Mouse (Mus musculus) liver, postnatal 0 days (tissue): Measurements from ENCODE around the gene Gm13290. TPM values are rescaled to one million over a fixed set of nuclear protein-coding genes. Genes with fewer than 3 reads are reported as not detected.
"Not testable (repeated sequence)": the region's sequence is repeated elsewhere in the genome, so short reads cannot be mapped to it uniquely, and the experiment has no call there.

ENCODE experiments used
- ATAC-seq: fragments of 200-750 bp; cut with Nextera tagmentation; 2 replicates; pipeline ENCODE4 v1.8.0; 2017; ENCODE audit warnings: mild to moderate bottlenecking, moderate library complexity
- DNase-seq: peaks from one replicate; pipeline ENCODE4 v3.0.0-alpha.2; 2016
- H3K27ac ChIP-seq: fragments of 300-500 bp; sonication (generic); 2 replicates; pipeline ENCODE4 v1.5.1; 2014; ENCODE audit warnings: antibody characterized with exemption, moderate library complexity, mild to moderate bottlenecking, low read depth
- H3K27me3 ChIP-seq: fragments of 300-500 bp; sonication (generic); 2 replicates; pipeline ENCODE4 v1.6.1; 2014; ENCODE audit warnings: low read length, control low read depth, mixed read lengths; ENCODE audit not compliant: insufficient read depth
- H3K36me3 ChIP-seq: fragments of 300-500 bp; sonication (generic); replicated peaks from 2 replicates; pipeline ENCODE4 v1.6.1; 2014; ENCODE audit warnings: mild to moderate bottlenecking, control low read depth, low read length, moderate library complexity, mixed read lengths; ENCODE audit not compliant: insufficient read depth
- H3K4me1 ChIP-seq: fragments of 300-500 bp; sonication (generic); 2 replicates; pipeline ENCODE4 v1.6.1; 2014; ENCODE audit warnings: antibody characterized with exemption, mild to moderate bottlenecking, control low read depth; ENCODE audit not compliant: insufficient read depth
- H3K4me2 ChIP-seq: fragments of 300-500 bp; sonication (generic); 2 replicates; pipeline ENCODE4 v1.6.1; 2014; ENCODE audit warnings: low read depth, mild to moderate bottlenecking, low read length, moderate library complexity, mixed read lengths
- H3K4me3 ChIP-seq: fragments of 300-500 bp; sonication (generic); 2 replicates; pipeline ENCODE4 v1.5.1; 2014; ENCODE audit warnings: low read depth, low read length
- H3K9ac ChIP-seq: fragments of 300-500 bp; sonication (generic); replicated peaks from 2 replicates; pipeline ENCODE4 v1.6.1; 2014; ENCODE audit warnings: mild to moderate bottlenecking, moderate library complexity
- H3K9me3 ChIP-seq: fragments of 300-500 bp; sonication (generic); 2 replicates; pipeline ENCODE4 v1.6.1; 2016; ENCODE audit warnings: mild to moderate bottlenecking, control low read depth, low read length, mixed read lengths
- CTCF ChIP-seq: sonication (generic); IDR thresholded peaks from 2 replicates; pipeline ENCODE4 v1.5.1; 2016; ENCODE audit warnings: antibody characterized with exemption, low read depth
- EP300 ChIP-seq: IDR thresholded peaks from 2 replicates; pipeline ENCODE4 v1.6.1; 2016; ENCODE audit warnings: antibody characterized with exemption, low read depth, mild to moderate bottlenecking
- WGBS: fragments of 180-500 bp; shearing (Covaris S2); extraction: QIAGEN DNeasy Blood & Tissue Kit; methylation state at CpG from one replicate; pipeline ENCODE4 v1.1.7; 2014; ENCODE audit not compliant: insufficient replicate concordance; 5-methylcytosine and 5-hydroxymethylcytosine counted together
- polyA plus RNA-seq: library from polyadenylated mRNA; unstranded; fragments of >200 nt; fragmentation: Nextera tagmentation; extraction: Ambion mirVana; gene quantifications from 2 replicates; pipeline ENCODE4 v1.2.1, GENCODE M21; 2015

Gene Gm13290
- polyA plus RNA-seq, 1 experiment from 2014 or later, result not detected

DNA sequence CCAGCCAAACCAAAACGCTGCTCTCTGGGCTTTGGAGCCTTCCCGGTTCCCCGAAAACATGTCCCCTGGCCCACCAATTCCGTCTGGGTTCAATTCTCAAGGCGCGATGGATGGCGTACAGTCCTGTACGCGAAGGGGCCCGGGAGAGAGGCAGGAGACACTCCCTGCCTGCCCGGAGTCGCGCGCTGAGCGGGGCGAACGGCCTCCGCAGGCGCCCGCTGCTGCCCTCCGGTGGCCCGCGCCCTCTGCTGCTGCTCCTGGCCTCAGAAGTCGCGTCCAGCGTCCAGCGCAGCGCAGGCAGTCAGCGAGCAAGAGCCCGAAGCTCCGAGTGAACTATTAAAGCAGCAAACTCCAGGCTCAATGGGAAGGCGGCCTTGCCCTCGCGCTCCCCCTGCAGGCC is 32.1 kb downstream of the Gm13290 start:
- peak; percentile 41 for TF ChIP-seq CTCF
- ATAC-seq, H3K9ac ChIP-seq, H3K4me1 ChIP-seq, DNase-seq, H3K4me2 ChIP-seq, H3K4me3 ChIP-seq, H3K9me3 ChIP-seq, H3K27me3 ChIP-seq, H3K27ac ChIP-seq, H3K36me3 ChIP-seq: not testable (repeated sequence)
- no CpG with 5 or more reads among the region's 34 CpGs for WGBS

DNA sequence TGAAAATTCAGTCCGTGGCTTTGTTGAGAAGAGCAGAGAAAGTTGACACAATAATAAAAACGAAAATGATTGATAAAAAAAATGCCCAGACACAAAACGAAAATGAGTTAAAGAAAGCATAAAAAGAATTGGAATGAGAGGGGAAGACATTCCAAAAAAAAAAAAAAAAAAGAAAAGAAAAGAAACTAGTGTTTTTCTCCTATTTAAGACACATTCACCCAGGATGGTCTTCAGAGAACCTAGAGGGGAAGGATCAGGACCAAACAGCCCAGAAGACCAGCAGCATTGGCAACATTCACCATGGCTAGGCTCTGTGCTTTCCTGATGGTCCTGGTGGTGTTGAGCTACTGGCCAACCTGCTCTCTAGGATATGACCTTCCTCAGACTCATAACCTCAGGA is 42.3 kb downstream of the Gm13290 start, which contains the start of gene Ifna7:
Gene Ifna7 (plus strand): TSS at position 301 of the 400 bp plus-strand sequence.
- H3K4me2 ChIP-seq, result no peak within 1 kb of the TSS
- H3K27me3 ChIP-seq, result no peaks in the 10 kb centered on the region
- no peaks in the 10 kb centered on the region for H3K36me3 ChIP-seq
- H3K27ac ChIP-seq, result no peak within 1 kb of the TSS
- H3K4me1 ChIP-seq, result no peaks in the 10 kb centered on the region
- WGBS, result 53% methylated on average over 3 of the region's 3 CpGs
- no peak within 1 kb of the TSS for H3K4me3 ChIP-seq
- no peaks in the 10 kb centered on the region for H3K9me3 ChIP-seq
- no peak within 1 kb of the TSS for H3K9ac ChIP-seq
- no peak for ATAC-seq
- no peak for DNase-seq
- TF ChIP-seq EP300 (no peak), CTCF (no peak)

DNA sequence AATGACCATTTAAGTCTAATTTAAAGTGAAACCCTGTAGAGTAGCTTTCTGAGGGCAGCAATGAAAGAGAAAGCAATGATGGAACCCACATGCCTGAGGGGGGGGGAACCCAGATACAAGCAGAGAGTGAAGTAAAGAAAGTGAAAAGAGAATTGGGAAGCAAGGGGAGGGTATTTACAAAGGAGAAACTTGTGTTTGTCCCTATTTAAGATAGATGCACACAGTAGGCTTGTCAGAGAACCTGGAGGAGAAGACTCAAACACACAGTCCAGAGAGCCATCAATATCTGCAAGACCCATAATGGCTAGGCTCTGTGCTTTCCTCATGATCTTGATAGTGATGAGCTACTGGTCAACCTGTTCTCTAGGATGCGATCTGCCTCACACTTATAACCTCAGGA is 46.0 kb downstream of the Gm13290 start, which contains the start of gene Ifna11:
Gene Ifna11 (plus strand): TSS at position 301 of the 400 bp plus-strand sequence.
- H3K27me3 ChIP-seq, result no peaks in the 10 kb centered on the region
- TF ChIP-seq CTCF (no peak), EP300 (no peak)
- ATAC-seq, result no peak
- H3K36me3 ChIP-seq, result no peaks in the 10 kb centered on the region
- no peak within 1 kb of the TSS for H3K27ac ChIP-seq
- H3K4me2 ChIP-seq, result no peak within 1 kb of the TSS
- H3K9ac ChIP-seq, result no peak within 1 kb of the TSS
- H3K4me3 ChIP-seq, result no peak within 1 kb of the TSS
- H3K4me1 ChIP-seq, result no peaks in the 10 kb centered on the region
- WGBS, result 60% methylated on average over 1 of the region's 1 CpGs
- H3K9me3 ChIP-seq, result no peaks in the 10 kb centered on the region
- no peak for DNase-seq

DNA sequence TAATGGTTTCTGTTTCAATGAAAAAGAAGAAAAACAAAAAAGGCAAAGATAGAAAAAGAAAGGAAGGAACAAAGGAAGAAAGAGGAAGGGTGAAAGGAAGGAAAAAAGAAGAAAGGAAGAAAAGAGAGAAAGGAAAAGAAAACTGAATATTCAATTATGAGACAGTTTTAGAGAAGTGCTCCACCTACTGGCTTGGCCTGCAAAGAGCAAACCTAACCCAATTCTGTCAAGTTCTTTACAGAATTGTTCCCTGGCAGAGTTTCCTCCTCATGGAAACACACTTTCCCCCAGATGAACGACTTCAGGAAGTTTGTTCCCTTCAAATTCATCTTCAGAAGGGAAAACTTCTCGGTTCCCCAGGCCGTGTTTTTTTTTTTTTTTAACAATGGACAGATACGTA is 49.4 kb downstream of the Gm13290 start:
- no peak for DNase-seq
- Histone ChIP-seq H3K4me1 (no peaks in the 10 kb centered on the region), H3K4me2 (no peak overlapping the region), H3K4me3 (no peak overlapping the region), H3K27ac (no peak overlapping the region), H3K9me3 (no peaks in the 10 kb centered on the region), H3K9ac (no peak overlapping the region), H3K27me3 (no peaks in the 10 kb centered on the region), H3K36me3 (no peaks in the 10 kb centered on the region)
- WGBS, result 23% methylated on average over 4 of the region's 4 CpGs
- ATAC-seq, result no peak
- TF ChIP-seq CTCF, result peak; percentile 53
- TF ChIP-seq EP300, result no peak

Other genes starting within 250 kb of the Gm13290 start
- not detected in 2 replicates for gene Ifna15, start 215.6 kb upstream of the Gm13290 start, polyA plus RNA-seq
- gene Ifna14, start 202.0 kb upstream of the Gm13290 start, polyA plus RNA-seq, result not detected in 2 replicates
- gene Ifna9, start 181.4 kb upstream of the Gm13290 start, polyA plus RNA-seq, result not detected in 2 replicates
- gene Ifna12, start 170.5 kb upstream of the Gm13290 start, polyA plus RNA-seq, result not detected in 2 replicates
- gene C87499, start 139.4 kb upstream of the Gm13290 start, polyA plus RNA-seq, result not detected in 2 replicates
- gene Ifna13, start 129.4 kb upstream of the Gm13290 start, polyA plus RNA-seq, result not detected in 2 replicates
- not detected in 2 replicates for gene Ifna16, start 96.9 kb upstream of the Gm13290 start, polyA plus RNA-seq
- gene Ifna2, start 89.9 kb upstream of the Gm13290 start, polyA plus RNA-seq, result not detected in 2 replicates
- not detected in 2 replicates for gene Ifnab, start 82.5 kb upstream of the Gm13290 start, polyA plus RNA-seq
- gene Gm26566, start 52.0 kb upstream of the Gm13290 start, polyA plus RNA-seq, result 0.15 and 0.22 TPM in 2 replicates
- gene Klhl9, start 51.4 kb upstream of the Gm13290 start, polyA plus RNA-seq, result 18.6 and 20.1 TPM in 2 replicates
- not detected in 2 replicates for gene Gm13271, start 19.0 kb upstream of the Gm13290 start, polyA plus RNA-seq
- gene Gm13283, start 13.7 kb upstream of the Gm13290 start, polyA plus RNA-seq, result 0.13 TPM in 1 of 2 replicates, not detected in the other
- not detected in 2 replicates for gene Gm13289, start 3.1 kb downstream of the Gm13290 start, polyA plus RNA-seq
- gene Gm13272, start 6.0 kb downstream of the Gm13290 start, polyA plus RNA-seq, result not detected in 2 replicates
- not detected in 2 replicates for gene Ifnz, start 8.3 kb downstream of the Gm13290 start, polyA plus RNA-seq
- not detected in 2 replicates for gene Gm13276, start 11.9 kb downstream of the Gm13290 start, polyA plus RNA-seq
- gene Gm13277, start 14.8 kb downstream of the Gm13290 start, polyA plus RNA-seq, result not detected in 2 replicates
- not detected in 2 replicates for gene Gm13278, start 17.7 kb downstream of the Gm13290 start, polyA plus RNA-seq
- not detected in 2 replicates for gene Gm13275, start 20.7 kb downstream of the Gm13290 start, polyA plus RNA-seq
- not detected in 2 replicates for gene Gm13279, start 23.6 kb downstream of the Gm13290 start, polyA plus RNA-seq
- gene Gm13285, start 25.8 kb downstream of the Gm13290 start, polyA plus RNA-seq, result 0.17 and 0.25 TPM in 2 replicates
- gene Gm13287, start 29.4 kb downstream of the Gm13290 start, polyA plus RNA-seq, result not detected in 2 replicates
- gene Gm13288, start 31.7 kb downstream of the Gm13290 start, polyA plus RNA-seq, result not detected in 2 replicates
- not detected in 2 replicates for gene Ifna7, start 42.4 kb downstream of the Gm13290 start, polyA plus RNA-seq
- not detected in 2 replicates for gene Ifna11, start 46.1 kb downstream of the Gm13290 start, polyA plus RNA-seq
- gene Ifna6, start 53.6 kb downstream of the Gm13290 start, polyA plus RNA-seq, result not detected in 2 replicates
- gene Ifna5, start 61.7 kb downstream of the Gm13290 start, polyA plus RNA-seq, result not detected in 2 replicates
- gene Ifna4, start 68.0 kb downstream of the Gm13290 start, polyA plus RNA-seq, result not detected in 2 replicates
- not detected in 2 replicates for gene Ifna1, start 76.3 kb downstream of the Gm13290 start, polyA plus RNA-seq
- not detected in 2 replicates for gene Ifne, start 106.4 kb downstream of the Gm13290 start, polyA plus RNA-seq